Mouse (Mus musculus) splenic B cell, adult 2 months (primary cell): ENCODE results near the gene Mta3.

Experiments
- DNase-seq: peaks from one replicate; pipeline ENCODE4 v3.0.0-alpha.2; 2011; ENCODE audit warnings: low read depth, low spot score
- H3K27me3 ChIP-seq: 2 replicates; pipeline ENCODE4 v1.6.1; 2012; ENCODE audit warnings: mild to moderate bottlenecking, low read length, moderate library complexity, mixed read lengths; ENCODE audit not compliant: control insufficient read depth, poor library complexity, insufficient read depth, severe bottlenecking
- H3K36me3 ChIP-seq: 2 replicates; pipeline ENCODE4 v1.6.1; 2012; ENCODE audit warnings: mild to moderate bottlenecking, low read length, moderate library complexity, mixed read lengths; ENCODE audit not compliant: control insufficient read depth, poor library complexity, insufficient read depth, severe bottlenecking

Gene Mta3

DNA sequence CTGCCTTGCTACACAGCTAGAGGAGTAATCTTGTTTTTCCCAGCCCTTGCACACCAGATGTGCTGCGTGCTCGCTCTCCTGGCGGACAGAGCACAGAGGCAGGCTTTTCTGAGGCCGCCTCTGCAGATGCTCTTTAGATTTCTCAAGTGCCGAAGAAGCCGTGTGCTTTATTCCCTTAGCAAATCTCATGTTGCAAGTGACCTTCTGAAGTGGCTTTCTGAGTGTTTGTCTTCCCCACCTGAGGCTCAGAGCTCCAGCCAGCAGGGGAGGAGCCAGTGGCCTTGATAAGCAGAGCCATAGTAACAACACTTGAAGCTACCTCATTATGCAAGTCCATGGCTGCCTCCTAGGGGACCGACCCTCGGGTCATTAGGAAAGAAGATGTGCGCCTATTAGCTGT lies 98.0 kb downstream of the Mta3 start:
- H3K36me3 ChIP-seq, result peaks cover 17% of the 10 kb centered on the region
- DNase-seq, result no peak
- H3K27me3 ChIP-seq, result no peaks in the 10 kb centered on the region

DNA sequence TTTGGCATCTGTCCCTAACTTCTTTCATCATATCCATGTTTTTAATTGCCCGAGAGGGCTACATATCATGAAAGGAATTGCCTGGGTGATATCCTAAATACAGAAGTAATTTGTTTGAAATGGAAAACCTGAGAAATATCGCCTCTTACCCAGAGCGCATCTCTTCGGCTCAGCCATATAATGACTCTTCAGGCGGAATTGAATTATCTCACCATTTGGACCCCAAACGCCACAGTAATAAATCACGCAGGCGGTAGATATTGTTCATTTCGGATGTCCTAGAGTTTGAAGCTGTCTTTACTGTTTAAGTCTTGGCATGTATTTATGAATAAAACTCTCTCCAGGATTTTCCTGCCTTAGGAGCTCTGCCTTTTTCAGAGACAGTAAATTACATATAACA lies 99.1 kb downstream of the Mta3 start:
- DNase-seq, result no peak
- no peaks in the 10 kb centered on the region for H3K27me3 ChIP-seq
- H3K36me3 ChIP-seq, result peaks cover 17% of the 10 kb centered on the region

DNA sequence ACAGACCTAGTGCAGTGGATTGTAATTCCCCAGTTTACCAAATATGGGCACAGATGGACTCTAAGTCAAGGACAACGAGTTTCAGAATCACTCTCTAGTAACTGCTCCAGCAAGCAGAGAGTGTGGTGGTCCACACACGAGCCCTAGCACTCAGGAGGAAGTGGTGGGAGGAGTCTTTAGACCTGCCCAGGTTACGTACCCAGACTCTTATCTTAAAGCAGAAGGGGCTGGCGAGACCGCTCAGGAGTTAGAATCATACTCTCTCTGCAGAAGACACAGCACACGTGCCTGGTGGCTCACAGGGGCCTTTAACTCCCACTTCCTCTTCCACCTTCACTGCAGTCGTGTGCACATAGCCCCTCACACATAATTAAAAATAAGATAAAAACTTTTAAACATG lies 101.4 kb downstream of the Mta3 start:
- peaks cover 9% of the 10 kb centered on the region for H3K36me3 ChIP-seq
- H3K27me3 ChIP-seq, result no peaks in the 10 kb centered on the region
- peak; percentile 81 for DNase-seq

DNA sequence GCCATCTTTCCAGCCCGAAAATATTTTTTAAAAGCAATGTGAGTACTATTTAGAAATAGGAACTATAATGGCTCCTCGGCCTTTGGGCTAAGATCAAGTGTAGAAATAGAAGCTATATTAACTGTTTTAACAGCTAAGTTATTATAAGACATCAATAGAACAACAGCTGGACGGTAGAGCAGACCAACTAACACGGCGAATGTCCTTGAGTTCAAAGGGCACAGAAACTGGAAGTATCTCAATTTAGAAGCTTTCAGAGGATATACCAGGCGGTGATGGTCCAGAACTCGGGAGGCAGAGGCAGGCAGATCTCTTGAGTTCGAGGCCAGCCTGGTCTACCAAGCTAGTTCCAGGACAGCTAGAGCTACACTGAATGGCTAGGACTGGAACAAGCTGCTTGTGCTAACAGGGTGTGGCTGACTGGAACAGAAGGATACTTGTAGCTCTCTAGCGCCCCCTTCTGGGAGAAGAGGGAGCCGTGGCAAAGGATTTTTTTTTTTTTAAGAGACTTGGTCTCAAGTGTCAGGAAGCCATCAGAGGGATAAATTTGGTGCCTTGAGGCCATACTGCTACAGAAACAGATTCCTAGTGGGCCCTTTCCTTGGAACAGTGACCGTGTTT lies 101.9 kb downstream of the Mta3 start:
- Histone ChIP-seq H3K36me3 (peaks cover 9% of the 10 kb centered on the region), H3K27me3 (no peaks in the 10 kb centered on the region)
- DNase-seq, result peak; percentile 90

DNA sequence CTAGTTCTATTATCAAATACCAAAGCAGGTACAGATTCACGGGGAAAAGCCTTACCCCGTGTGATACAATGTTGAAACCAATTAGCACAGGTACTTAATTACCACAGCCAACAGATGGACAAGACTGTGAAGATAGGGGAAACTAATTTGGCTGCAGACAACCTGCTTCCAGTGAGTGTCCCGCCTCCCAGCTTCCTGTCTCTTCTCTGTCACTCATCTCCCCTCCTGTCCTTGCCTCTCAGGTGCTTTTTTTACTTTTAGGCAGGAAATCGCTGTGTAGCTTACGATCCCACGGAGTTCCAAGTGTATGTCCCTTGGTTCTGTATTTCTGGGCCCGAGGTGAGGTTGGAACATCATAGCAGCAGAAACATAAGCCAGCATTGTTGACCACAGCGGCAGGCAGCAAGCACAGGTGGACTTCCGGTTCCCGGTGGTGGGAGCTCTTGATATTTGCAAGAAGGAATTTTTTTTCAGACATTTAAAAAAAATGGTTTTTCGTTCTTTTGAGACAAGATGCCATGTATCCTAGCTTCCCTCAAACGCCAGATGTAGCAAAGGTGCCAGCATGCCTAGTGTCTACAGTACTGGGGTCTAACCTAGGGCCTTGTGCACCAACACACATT lies 102.6 kb downstream of the Mta3 start:
- Histone ChIP-seq H3K36me3 (peaks cover 9% of the 10 kb centered on the region), H3K27me3 (no peaks in the 10 kb centered on the region)
- DNase-seq, result no peak

DNA sequence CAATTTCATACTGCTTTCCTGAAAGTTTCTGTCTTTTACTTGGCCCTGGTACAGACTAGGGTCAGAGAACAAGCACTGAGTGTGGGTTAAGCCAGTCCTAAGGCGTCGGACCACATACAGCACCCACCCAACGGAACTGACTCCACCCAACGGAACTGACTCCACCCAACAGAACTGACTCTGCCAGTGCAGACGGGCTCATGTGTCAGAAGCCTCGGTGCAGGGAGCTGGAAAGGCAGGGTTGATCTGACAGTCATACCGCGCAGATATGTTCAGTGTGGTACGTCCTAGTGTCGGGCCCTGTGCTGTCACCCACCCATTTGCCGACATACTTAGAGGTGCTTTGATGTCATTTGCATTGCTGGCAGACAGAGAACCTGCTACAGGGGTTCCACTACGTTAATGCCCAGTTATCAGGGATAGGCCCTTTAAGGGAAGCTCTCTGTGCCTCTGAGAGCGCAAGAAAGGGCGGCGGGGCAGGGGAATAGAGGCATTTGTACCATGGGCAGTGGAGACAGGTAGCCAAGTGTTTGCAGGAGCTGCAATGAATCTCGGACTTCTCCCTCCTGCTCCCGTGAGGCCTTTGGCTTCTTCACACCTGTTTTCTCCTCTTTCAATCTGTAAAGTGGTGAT lies 103.3 kb downstream of the Mta3 start:
- DNase-seq, result peak; percentile 66
- Histone ChIP-seq H3K36me3 (peaks cover 9% of the 10 kb centered on the region), H3K27me3 (no peaks in the 10 kb centered on the region)

DNA sequence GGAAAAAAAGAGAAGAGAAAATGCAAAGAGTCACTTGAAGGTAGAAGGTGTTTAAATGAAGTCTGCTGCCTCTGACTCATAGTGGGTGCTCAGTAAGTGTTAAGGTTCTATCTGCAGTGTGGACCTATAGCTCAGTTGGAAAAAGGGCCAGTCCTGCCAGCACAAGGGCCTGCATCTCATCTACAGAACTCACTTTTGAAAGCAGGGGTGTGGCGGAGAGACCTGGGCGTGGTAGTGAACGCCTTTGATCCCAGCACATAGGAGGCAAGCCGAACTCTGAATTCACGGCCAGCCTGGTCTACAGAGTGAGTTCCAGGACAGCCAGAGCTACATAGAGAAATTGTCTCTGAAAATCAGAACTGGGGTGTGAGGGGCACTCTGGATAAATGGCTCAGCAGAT lies 104.3 kb downstream of the Mta3 start:
- DNase-seq, result no peak
- H3K36me3 ChIP-seq, result peaks cover 4% of the 10 kb centered on the region; the same call in 1 of the 2 replicates
- no peaks in the 10 kb centered on the region for H3K27me3 ChIP-seq

DNA sequence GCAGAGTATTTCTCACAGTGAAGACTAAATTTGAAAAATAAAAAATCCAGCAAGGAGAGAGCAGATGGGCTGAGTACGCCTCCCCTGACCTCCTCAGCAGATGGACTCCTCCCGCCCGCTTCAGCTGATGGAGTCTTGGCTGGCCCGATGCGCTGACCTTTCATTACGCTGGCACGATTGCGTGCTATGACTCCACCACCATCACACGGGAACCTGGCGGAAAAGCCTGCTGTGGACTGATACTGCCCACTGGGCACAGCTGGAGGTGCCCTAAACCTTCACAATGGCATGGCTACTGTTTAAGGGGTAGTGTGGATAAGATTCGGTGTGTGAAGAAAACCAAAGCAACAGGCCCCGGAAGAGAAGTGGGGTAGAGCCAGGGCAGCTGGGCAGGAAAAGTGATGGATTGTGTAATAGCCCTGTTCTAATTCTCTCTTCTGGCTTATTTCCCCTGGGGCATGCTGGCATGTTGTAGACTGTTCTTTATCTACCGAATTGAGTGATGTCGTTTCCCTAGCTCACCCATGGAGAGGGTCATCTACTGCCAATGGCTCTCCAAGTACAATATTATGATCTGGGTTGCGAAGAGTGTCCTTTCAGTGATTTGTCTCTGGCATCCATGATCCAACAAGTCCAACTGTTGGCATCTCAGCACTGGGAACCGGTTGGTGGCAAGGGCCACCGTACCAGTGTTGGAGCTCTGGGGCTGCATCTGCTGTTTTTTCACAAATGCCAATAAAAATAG lies 106.4 kb downstream of the Mta3 start:
- no peaks in the 10 kb centered on the region for H3K27me3 ChIP-seq
- no peaks in the 10 kb centered on the region; the same call in 1 of the 2 replicates for H3K36me3 ChIP-seq
- DNase-seq, result no peak

DNA sequence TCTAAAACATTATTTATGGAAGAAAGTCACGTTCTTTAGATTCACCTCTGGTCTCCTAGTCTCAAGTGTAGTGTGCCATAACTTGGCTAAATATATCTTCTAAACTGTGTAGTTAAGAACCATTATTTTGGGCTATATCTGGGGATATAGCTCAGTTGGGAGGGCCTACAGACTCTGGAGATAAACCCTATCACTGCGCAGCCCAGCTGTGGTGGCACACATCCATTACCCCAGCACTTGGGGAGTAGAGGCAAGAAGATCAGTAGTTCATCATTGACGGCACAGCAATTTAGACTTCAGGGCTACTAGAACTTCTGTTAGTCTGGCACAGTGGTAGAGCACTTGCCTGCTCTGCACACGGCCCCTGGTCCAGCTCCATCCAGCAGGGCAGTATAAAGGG lies 107.1 kb downstream of the Mta3 start:
- Histone ChIP-seq H3K36me3 (no peaks in the 10 kb centered on the region; the same call in 1 of the 2 replicates), H3K27me3 (no peaks in the 10 kb centered on the region)
- no peak for DNase-seq

DNA sequence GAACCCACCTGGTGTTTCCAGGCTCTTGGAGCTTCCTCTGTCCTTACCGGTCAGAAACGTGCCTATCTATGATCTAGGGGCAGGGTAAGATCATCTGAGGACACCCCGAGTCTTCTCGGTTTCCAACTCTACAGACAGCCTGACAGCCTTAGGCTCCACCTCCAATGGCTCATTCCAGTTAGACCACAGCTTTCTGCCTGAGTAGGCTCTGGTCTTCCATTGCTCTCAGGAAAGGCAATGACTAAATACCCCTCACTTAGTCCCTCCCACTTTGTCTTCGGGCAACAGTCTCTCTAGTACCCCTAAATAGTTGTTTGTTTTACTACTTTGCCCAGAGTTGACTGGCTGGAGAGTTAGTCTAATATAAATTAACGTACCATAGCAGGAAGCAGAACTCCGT lies 111.0 kb downstream of the Mta3 start:
- Histone ChIP-seq H3K27me3 (no peaks in the 10 kb centered on the region), H3K36me3 (no peaks in the 10 kb centered on the region)
- no peak for DNase-seq

DNA sequence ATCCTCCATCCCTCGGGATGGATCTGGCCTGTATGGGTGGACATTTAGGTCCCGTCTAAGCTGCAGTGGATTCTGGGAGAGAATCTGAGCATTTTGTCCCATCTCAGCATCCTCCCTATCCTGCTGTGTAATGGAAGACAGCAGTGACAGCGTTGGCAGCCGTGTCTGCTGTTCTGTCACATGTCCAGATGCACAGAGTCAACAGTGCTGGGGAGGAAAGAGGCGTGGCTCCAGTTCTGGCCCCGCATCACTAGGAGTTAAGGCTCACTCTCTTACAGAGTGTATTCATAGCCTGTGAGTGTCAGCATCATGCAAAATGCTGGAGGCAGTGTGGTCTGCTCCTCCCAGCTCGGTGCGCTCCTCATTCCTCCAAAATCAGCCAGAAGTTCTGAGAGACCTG lies 113.5 kb downstream of the Mta3 start:
- Histone ChIP-seq H3K36me3 (no peaks in the 10 kb centered on the region), H3K27me3 (no peaks in the 10 kb centered on the region)
- DNase-seq, result no peak

DNA sequence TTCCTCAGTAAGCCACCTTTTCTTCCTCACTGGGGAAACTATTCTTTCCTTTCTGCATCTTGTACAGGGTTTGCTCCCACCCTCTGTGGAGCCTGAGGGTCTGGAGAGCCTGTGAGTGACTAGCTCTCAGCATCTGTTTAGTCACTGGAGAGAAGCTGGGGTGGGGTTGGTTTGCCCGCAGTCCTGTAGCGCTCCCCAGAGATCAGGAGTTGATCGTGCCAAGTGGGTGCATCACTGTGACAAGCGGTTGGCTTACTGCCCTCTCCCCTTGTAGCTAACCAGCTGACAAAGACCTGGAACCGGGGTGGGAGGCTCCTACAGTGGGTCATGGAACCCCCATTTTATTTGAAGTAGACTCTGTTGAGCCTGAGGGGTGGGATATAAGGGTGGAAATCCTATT lies 114.7 kb downstream of the Mta3 start:
- Histone ChIP-seq H3K27me3 (no peaks in the 10 kb centered on the region), H3K36me3 (no peaks in the 10 kb centered on the region)
- no peak for DNase-seq

DNA sequence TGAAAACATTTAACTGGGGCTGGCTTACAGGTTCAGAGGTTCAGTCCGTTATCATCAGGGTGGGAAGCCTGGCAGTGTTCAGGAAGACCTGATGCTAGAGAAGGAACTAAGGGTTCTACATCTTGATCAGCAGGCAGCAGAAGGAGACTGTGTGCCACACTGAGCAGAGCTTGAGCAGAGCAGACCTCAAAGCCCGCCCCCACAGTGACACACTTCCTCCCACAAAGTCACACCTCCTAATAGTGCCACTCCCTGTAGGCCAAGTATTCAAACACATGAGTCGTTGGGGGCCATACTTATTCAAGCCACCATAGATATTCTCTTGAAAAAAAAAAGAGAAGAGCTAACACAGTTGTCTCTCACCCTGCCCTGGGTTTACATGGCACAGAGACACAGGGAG lies 115.9 kb downstream of the Mta3 start:
- H3K27me3 ChIP-seq, result no peaks in the 10 kb centered on the region
- no peaks in the 10 kb centered on the region for H3K36me3 ChIP-seq
- DNase-seq, result peak; percentile 49

DNA sequence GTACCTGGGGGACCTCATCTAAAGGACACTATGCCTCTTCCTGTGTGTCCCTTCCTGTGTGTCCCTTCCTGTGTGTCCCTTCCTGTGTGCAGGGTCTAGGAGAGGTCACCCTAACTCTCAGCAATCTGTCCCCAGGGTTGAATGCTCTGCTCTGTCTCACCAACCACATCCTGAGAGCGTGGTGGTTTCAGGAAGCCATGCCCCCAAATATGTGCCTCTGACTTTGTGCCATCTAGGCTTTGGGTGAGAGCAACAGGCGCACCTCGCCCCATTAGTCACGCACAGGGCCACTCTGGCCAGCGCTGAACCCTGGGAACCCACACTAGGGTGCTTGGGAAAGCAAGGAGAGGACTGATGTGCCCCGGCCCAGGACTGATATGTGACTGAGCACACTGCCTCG lies 117.9 kb downstream of the Mta3 start:
- H3K27me3 ChIP-seq, result no peaks in the 10 kb centered on the region
- no peaks in the 10 kb centered on the region for H3K36me3 ChIP-seq
- peak; percentile 49 for DNase-seq

DNA sequence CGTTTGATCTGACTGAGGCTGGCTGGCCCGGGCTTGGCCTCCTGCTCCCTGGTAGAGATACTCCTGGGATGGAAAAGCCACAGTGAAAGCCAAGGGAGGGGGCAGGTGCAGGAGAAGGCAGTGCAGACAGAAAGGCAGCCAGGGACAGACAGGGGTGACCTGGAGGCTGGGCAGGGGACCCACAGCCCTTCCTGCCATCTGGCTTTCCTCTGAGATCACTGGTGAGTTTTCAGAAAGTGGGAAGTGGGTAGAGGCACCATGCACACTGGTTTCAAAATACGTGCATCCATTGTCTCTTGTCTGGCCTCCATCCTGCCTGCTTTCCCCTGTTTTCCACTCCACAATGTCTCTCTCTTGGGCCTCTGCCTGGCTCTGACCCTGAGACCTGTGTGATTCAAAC lies 123.4 kb downstream of the Mta3 start:
- no peaks in the 10 kb centered on the region for H3K27me3 ChIP-seq
- no peak for DNase-seq

More for the DNA sequence above, 123.4 kb downstream of the Mta3 start:
- no peaks in the 10 kb centered on the region for H3K36me3 ChIP-seq
